Mouse (Mus musculus) cerebellum, adult 9-11 months (tissue): ENCODE measurements around the gene Tex19.2.
"Not testable (repeated sequence)": the region's sequence is repeated elsewhere in the genome, so short reads cannot be mapped to it uniquely, and the experiment has no call there.

Experiments
- DNase-seq: peaks from one replicate; pipeline ENCODE4 v3.0.0; 2022

The Tex19.2 gene

GRCm38 (mm10) chr11:121111051-121111450 lies 7.4 kb downstream of the Tex19.2 start:
- no peak for DNase-seq

GRCm38 (mm10) chr11:121109986-121110385 lies 8.5 kb downstream of the Tex19.2 start:
- peak; percentile 38 for DNase-seq

GRCm38 (mm10) chr11:121108061-121108460 lies 10.4 kb downstream of the Tex19.2 start:
- no peak for DNase-seq

GRCm38 (mm10) chr11:121107242-121107641 lies 11.2 kb downstream of the Tex19.2 start:
- DNase-seq: not testable (repeated sequence)

GRCm38 (mm10) chr11:121101124-121101805 lies 17.2 kb downstream of the Tex19.2 start:
- DNase-seq: no peak

GRCm38 (mm10) chr11:121100692-121101091 lies 17.8 kb downstream of the Tex19.2 start:
- DNase-seq: no peak

GRCm38 (mm10) chr11:121099762-121100161 lies 18.7 kb downstream of the Tex19.2 start:
- DNase-seq: no peak

GRCm38 (mm10) chr11:121092606-121093585 lies 25.6 kb downstream of the Tex19.2 start:
- DNase-seq: no peak

GRCm38 (mm10) chr11:121090943-121091342 lies 27.5 kb downstream of the Tex19.2 start:
- no peak for DNase-seq

- DNase-seq: no peak
These were observed 28.5 kb downstream of the Tex19.2 start for GRCm38 (mm10) chr11:121089756-121090546.

GRCm38 (mm10) chr11:121088997-121089396 lies 29.5 kb downstream of the Tex19.2 start:
- DNase-seq: no peak

GRCm38 (mm10) chr11:121086296-121086695 lies 32.2 kb downstream of the Tex19.2 start:
- DNase-seq: no peak

GRCm38 (mm10) chr11:121085181-121085580 lies 33.3 kb downstream of the Tex19.2 start:
- no peak for DNase-seq

- no peak for DNase-seq
These were observed 35.5 kb downstream of the Tex19.2 start for GRCm38 (mm10) chr11:121082857-121083500.

- no peak for DNase-seq
These were observed 36.2 kb downstream of the Tex19.2 start for GRCm38 (mm10) chr11:121082250-121082649.

- DNase-seq: no peak
These were observed 37.4 kb downstream of the Tex19.2 start, which contains the start of gene Sectm1a for GRCm38 (mm10) chr11:121081120-121081519. Gene Sectm1a, minus strand, starts transcription at chr11:121081220.

- no peak for DNase-seq
These were observed 38.1 kb downstream of the Tex19.2 start for GRCm38 (mm10) chr11:121080330-121080729.

GRCm38 (mm10) chr11:121075655-121076054 lies 42.8 kb downstream of the Tex19.2 start:
- DNase-seq: no peak

- DNase-seq: not testable (repeated sequence)
These were observed 48.8 kb downstream of the Tex19.2 start for GRCm38 (mm10) chr11:121069662-121070061.

- DNase-seq: no peak
These were observed 50.6 kb downstream of the Tex19.2 start for GRCm38 (mm10) chr11:121067895-121068294.
